7 mouse cellular contexts compared by ENCODE assay signal in genomic region chr4:63403040-63403959, GRCm38 (mm10). TPM values are rescaled to one million over a fixed set of nuclear protein-coding genes. Genes with fewer than 3 reads are reported as not detected.
DNase-seq lines count a peak whose midpoint lies in the region; ATAC-seq and TF ChIP-seq lines count a peak whose summit lies in the region.

Gene Akna, minus strand, starts transcription at chr4:63403354.

- DNase-seq in adrenal gland, adult 2 months, result peak; percentile 93
- peak; percentile 96 for DNase-seq in embryonic facial prominence, embryonic 14.5 days (ENCODE audit: low spot score)
- DNase-seq in heart, adult 2 months, result peak; percentile 93 to 94
- DNase-seq in kidney, adult 2 months, result peak; percentile 94
- peak; percentile 83 for DNase-seq in midbrain, embryonic 14.5 days
- DNase-seq in spleen, adult 2 months (ENCODE audit: low read depth in 1 of 2, low spot score in 2 of 2), result peak; percentile 65 to 85

- TF ChIP-seq EP300 in heart, adult 2 months (IDR thresholded peaks at IDR 0.05; ENCODE audit: insufficient read depth, low read depth, low read length), result 0 out of 2 replicates have a peak, but pooled peaks have one; percentile 34

- no peak; the same call in none of the 2 replicates for TF ChIP-seq POLR2A in heart, adult 2 months (IDR thresholded peaks at IDR 0.05; ENCODE audit: insufficient read depth, low read depth, low read length)
- no peak for TF ChIP-seq POLR2A in kidney, adult 2 months (IDR thresholded peaks at IDR 0.05; ENCODE audit: low read depth, low read length)
- TF ChIP-seq POLR2A in spleen, adult 2 months (IDR thresholded peaks at IDR 0.05; ENCODE audit: low read depth, low read length), result peak; percentile 96

- H3K4me3 ChIP-seq in embryonic facial prominence, embryonic 14.5 days (ENCODE audit: low read depth, low read length), result peak within 1 kb of the TSS; percentile 27
- peak within 1 kb of the TSS; percentile 57 for H3K4me3 ChIP-seq in heart, adult 2 months
- peak within 1 kb of the TSS; percentile 60 for H3K4me3 ChIP-seq in kidney, adult 2 months (ENCODE audit: insufficient read depth, low read depth, low read length)
- peak within 1 kb of the TSS; percentile 34 for H3K4me3 ChIP-seq in limb, embryonic 13.5 days
- no peak within 1 kb of the TSS for H3K4me3 ChIP-seq in midbrain, embryonic 14.5 days (replicated peaks; ENCODE audit: low read depth, low read length)
- peak within 1 kb of the TSS; percentile 84 for H3K4me3 ChIP-seq in spleen, adult 2 months (ENCODE audit: extremely low read depth, insufficient read depth, insufficient read length)

- 9% methylated on average over 16 of the region's 17 CpGs for WGBS in embryonic facial prominence, embryonic 14.5 days
- WGBS in heart, adult 2 months, result 13% methylated on average over 17 of the region's 17 CpGs
- WGBS in kidney, adult 2 months, result 13% methylated on average over 17 of the region's 17 CpGs
- 5% methylated on average over 17 of the region's 17 CpGs for WGBS in limb, embryonic 13.5 days
- WGBS in midbrain, embryonic 14.5 days, result 15% methylated on average over 17 of the region's 17 CpGs
- whole genome bisulfite sequencing in spleen, adult 2 months, result 4% methylated on average over 17 of the region's 17 CpGs

- H3K27ac ChIP-seq in embryonic facial prominence, embryonic 14.5 days (replicated peaks; ENCODE audit: low read depth, low read length), result peak within 1 kb of the TSS; percentile 86
- peak within 1 kb of the TSS; percentile 98 for H3K27ac ChIP-seq in heart, adult 2 months
- H3K27ac ChIP-seq in kidney, adult 2 months (ENCODE audit: insufficient read depth, low read depth, low read length), result peak within 1 kb of the TSS; percentile 72
- H3K27ac ChIP-seq in limb, embryonic 13.5 days, result peak within 1 kb of the TSS; percentile 89
- H3K27ac ChIP-seq in midbrain, embryonic 14.5 days (replicated peaks; ENCODE audit: low read depth, low read length), result peak within 1 kb of the TSS; percentile 50
- H3K27ac ChIP-seq in spleen, adult 2 months (ENCODE audit: insufficient read depth, low read length), result peak within 1 kb of the TSS; percentile 99

- H3K27me3 ChIP-seq in embryonic facial prominence, embryonic 14.5 days (replicated peaks; ENCODE audit: control insufficient read depth, insufficient read depth, low read length), result no peaks in the 10 kb centered on the region
- no peaks in the 10 kb centered on the region for H3K27me3 ChIP-seq in heart, adult 2 months (ENCODE audit: control insufficient read depth, insufficient read depth, low read length)
- no peaks in the 10 kb centered on the region for H3K27me3 ChIP-seq in kidney, adult 2 months (replicated peaks; ENCODE audit: control insufficient read depth, insufficient read depth, low read length)
- H3K27me3 ChIP-seq in limb, embryonic 13.5 days, result no peaks in the 10 kb centered on the region
- no peaks in the 10 kb centered on the region for H3K27me3 ChIP-seq in midbrain, embryonic 14.5 days (ENCODE audit: control insufficient read depth, insufficient read depth, low read length)
- no peaks in the 10 kb centered on the region for H3K27me3 ChIP-seq in spleen, adult 2 months (ENCODE audit: control insufficient read depth, insufficient read depth, low read length)

- H3K9me3 ChIP-seq in embryonic facial prominence, embryonic 14.5 days (ENCODE audit: control insufficient read depth, low read length), result no peaks in the 10 kb centered on the region
- no peaks in the 10 kb centered on the region for H3K9me3 ChIP-seq in limb, embryonic 13.5 days
- H3K9me3 ChIP-seq in midbrain, embryonic 14.5 days (ENCODE audit: control insufficient read depth, low read length), result no peaks in the 10 kb centered on the region

- intact Hi-C loops in heart, adult 2 months (cut with DNase I), result loop anchor here (10.0 kb wide), 1 partner anchor 888 kb away; the partner anchor contains the start of gene Alad

- peak within 1 kb of the TSS; percentile 57 for H3K4me2 ChIP-seq in embryonic facial prominence, embryonic 14.5 days (ENCODE audit: low read depth, low read length)
- peak within 1 kb of the TSS; percentile 64 for H3K4me2 ChIP-seq in limb, embryonic 13.5 days (replicated peaks)
- peak within 1 kb of the TSS; percentile 40 for H3K4me2 ChIP-seq in midbrain, embryonic 14.5 days (ENCODE audit: low read length)

- TF ChIP-seq CTCF in heart, adult 2 months (IDR thresholded peaks at IDR 0.05), result no peak
- TF ChIP-seq CTCF in kidney, adult 2 months (conservative IDR thresholded peaks at IDR 0.05; ENCODE audit: insufficient read depth, insufficient read length, low read depth, low read length), result no peak
- TF ChIP-seq CTCF in spleen, adult 2 months (IDR thresholded peaks at IDR 0.05; ENCODE audit: extremely low read depth, insufficient read depth, insufficient read length, insufficient replicate concordance), result no peak

- H3K79me2 ChIP-seq in heart, adult 2 months (replicated peaks; ENCODE audit: control insufficient read depth, insufficient read depth, low read length), result no peaks in the 10 kb centered on the region

- peak; percentile 93 for ATAC-seq in embryonic facial prominence, embryonic 14.5 days (ENCODE audit: low read depth)
- ATAC-seq in limb, embryonic 13.5 days (ENCODE audit: low FRiP score, low read depth), result peak; percentile 85
- peak; percentile 68 for ATAC-seq in midbrain, embryonic 14.5 days (ENCODE audit: low FRiP score, low TSS enrichment)

- no peaks in the 10 kb centered on the region for H3K36me3 ChIP-seq in embryonic facial prominence, embryonic 14.5 days (ENCODE audit: control insufficient read depth, insufficient read depth, low read length)
- no peaks in the 10 kb centered on the region for H3K36me3 ChIP-seq in heart, adult 2 months (ENCODE audit: control insufficient read depth, insufficient read depth, low read length)
- H3K36me3 ChIP-seq in kidney, adult 2 months (ENCODE audit: control insufficient read depth, insufficient read depth, low read length), result no peaks in the 10 kb centered on the region
- H3K36me3 ChIP-seq in limb, embryonic 13.5 days, result no peaks in the 10 kb centered on the region
- H3K36me3 ChIP-seq in midbrain, embryonic 14.5 days (ENCODE audit: control insufficient read depth, insufficient read depth, low read length), result no peaks in the 10 kb centered on the region
- peaks cover under 1% of the 10 kb centered on the region; the same call in 1 of the 2 replicates for H3K36me3 ChIP-seq in spleen, adult 2 months (ENCODE audit: control insufficient read depth, insufficient read depth, low read length)

- peaks cover 53% of the 10 kb centered on the region for H3K4me1 ChIP-seq in embryonic facial prominence, embryonic 14.5 days (ENCODE audit: control insufficient read depth, insufficient read depth, low read length)
- H3K4me1 ChIP-seq in heart, adult 2 months (ENCODE audit: control insufficient read depth, insufficient read depth, low read length), result peaks cover 21% of the 10 kb centered on the region
- no peaks in the 10 kb centered on the region for H3K4me1 ChIP-seq in kidney, adult 2 months (ENCODE audit: control insufficient read depth, insufficient read depth, low read length)
- H3K4me1 ChIP-seq in limb, embryonic 13.5 days, result peaks cover 80% of the 10 kb centered on the region
- peaks cover 33% of the 10 kb centered on the region for H3K4me1 ChIP-seq in midbrain, embryonic 14.5 days (ENCODE audit: control insufficient read depth, insufficient read depth, low read length)
- peaks cover 47% of the 10 kb centered on the region for H3K4me1 ChIP-seq in spleen, adult 2 months (ENCODE audit: control insufficient read depth, insufficient read depth, insufficient read length)

- peak within 1 kb of the TSS; percentile 59 for H3K9ac ChIP-seq in embryonic facial prominence, embryonic 14.5 days (ENCODE audit: low read depth, low read length)
- peak within 1 kb of the TSS; percentile 66 for H3K9ac ChIP-seq in heart, adult 2 months (ENCODE audit: low read depth, low read length)
- H3K9ac ChIP-seq in limb, embryonic 13.5 days, result peak within 1 kb of the TSS; percentile 60
- no peak within 1 kb of the TSS; the same call in 1 of the 2 replicates for H3K9ac ChIP-seq in midbrain, embryonic 14.5 days (replicated peaks; ENCODE audit: low read length)

RNA-seq across cellular contexts. Expression of gene Akna, which starts in this region (rescaled TPM):
- total RNA-seq in adrenal gland, adult 2 months (2021), result 1 to 10 TPM; 3.9 to 4.7 TPM
- polyA plus RNA-seq in adrenal gland, adult 2 months (2012; rRNA removed), result 5.1 and 5.6 TPM in 2 replicates
- polyA plus RNA-seq in embryonic facial prominence, embryonic 14.5 days (2014; fragmentation: Nextera tagmentation; extraction: Ambion mirVana), result 5.2 and 5.9 TPM in 2 replicates
- total RNA-seq in heart, adult 2 months (2021), result 1 to 10 TPM; 3.5 to 3.9 TPM
- polyA plus RNA-seq in heart, adult 2 months (2012; rRNA removed), result 3.4 and 4.8 TPM in 2 replicates
- 2.2 and 5.8 TPM in 2 replicates for polyA plus RNA-seq in kidney, adult 2 months (2012; rRNA removed)
- polyA plus RNA-seq in limb, embryonic 13.5 days (2015; fragmentation: Nextera tagmentation; extraction: Ambion mirVana), result 8.5 and 8.6 TPM in 2 replicates
- polyA plus RNA-seq in midbrain, embryonic 14.5 days (2014; fragmentation: Nextera tagmentation; extraction: Ambion mirVana), result 3.0 and 6.1 TPM in 2 replicates
- 94.1 and 100 TPM in 2 replicates for polyA plus RNA-seq in spleen, adult 2 months (2012; rRNA removed)
